Mouse (Mus musculus) G1E (cell line): ENCODE measurements around the gene Mga.

Experiments used
- CTCF ChIP-seq: IDR thresholded peaks from 2 replicates; pipeline ENCODE4 v1.5.1; 2012; ENCODE audit warnings: low read depth, low read length, inconsistent platforms, mixed read lengths
- GATA1 ChIP-seq: IDR thresholded peaks from 2 replicates; pipeline ENCODE4 v1.6.1; 2012; ENCODE audit warnings: borderline replicate concordance, low read length, inconsistent platforms, mixed read lengths
- GATA2 ChIP-seq: IDR thresholded peaks from 2 replicates; pipeline ENCODE4 v1.6.1; 2012; ENCODE audit warnings: low read depth, low read length, inconsistent platforms, borderline replicate concordance
- POLR2AphosphoS5 ChIP-seq: IDR thresholded peaks from 2 replicates; pipeline ENCODE4 v1.6.1; 2012; ENCODE audit warnings: low read depth, low read length, inconsistent platforms; ENCODE audit not compliant: insufficient replicate concordance
- TAL1 ChIP-seq: conservative IDR thresholded peaks from 2 replicates; pipeline ENCODE4 v1.6.1; 2012; ENCODE audit warnings: low read depth, low read length, inconsistent platforms, mixed read lengths

GRCm38 (mm10) chr2:120001956-120002355, 104.9 kb downstream of the Mga start:
- TF ChIP-seq GATA1 (no peak), TAL1 (no peak), CTCF (no peak), GATA2 (no peak), POLR2AphosphoS5 (no peak)
